Mouse (Mus musculus): ENCODE results near the gene Ss18l1.

Ss18l1 gene

GRCm38 (mm10) chr2:180118661-180119438 lies 76.5 kb downstream of the Ss18l1 start, which contains the start of gene Osbpl2:
TSS of gene Osbpl2 (plus strand) at chr2:180119306.
- DNase-seq (ENCODE audit: low read depth, low spot score) = peak; percentile 97

Measured in CD4-positive, CD25-positive, alpha-beta regulatory T cell, adult 2 months (primary cell).